Mouse (Mus musculus): ENCODE results near the gene Akap1. TPM values are rescaled to one million over a fixed set of nuclear protein-coding genes. Genes with fewer than 3 reads are reported as not detected.

Gene Akap1
- polyA plus RNA-seq, 1 experiment from 2014 or later, result 16.0 TPM

- H3K4me3 ChIP-seq, result no peak overlapping the region
- no peak overlapping the region for H3K9ac ChIP-seq
- H3K27ac ChIP-seq, result no peak overlapping the region
- H3K4me2 ChIP-seq, result no peak overlapping the region
- no peaks in the 10 kb centered on the region for H3K9me3 ChIP-seq
- WGBS, result 75% methylated on average over 8 of the region's 8 CpGs
- no peak for ATAC-seq (ENCODE audit: insufficient number of reproducible peaks, insufficient read depth, low FRiP score, low TSS enrichment, low read depth)
- H3K36me3 ChIP-seq, result peaks cover 54% of the 10 kb centered on the region
- H3K4me1 ChIP-seq, result 0 out of 2 replicates have a peak, but pooled peaks cover 2% of the 10 kb centered on the region
- no peaks in the 10 kb centered on the region for H3K27me3 ChIP-seq
These were observed 24.1 kb downstream of the Akap1 start for GRCm38 (mm10) chr11:88840292-88840691.

- Histone ChIP-seq H3K27me3 (no peaks in the 10 kb centered on the region), H3K9me3 (no peaks in the 10 kb centered on the region), H3K9ac (no peak overlapping the region), H3K4me3 (no peak overlapping the region), H3K27ac (no peak overlapping the region), H3K4me2 (no peak overlapping the region), H3K4me1 (0 out of 2 replicates have a peak, but pooled peaks cover 2% of the 10 kb centered on the region), H3K36me3 (peaks cover 54% of the 10 kb centered on the region)
- 83% methylated on average over 6 of the region's 6 CpGs for WGBS
- no peak for ATAC-seq (ENCODE audit: insufficient number of reproducible peaks, insufficient read depth, low FRiP score, low TSS enrichment, low read depth)
These were observed 25.0 kb downstream of the Akap1 start for GRCm38 (mm10) chr11:88839379-88839778.

- no peak for ATAC-seq (ENCODE audit: insufficient number of reproducible peaks, insufficient read depth, low FRiP score, low TSS enrichment, low read depth)
- 80% methylated on average over 13 of the region's 13 CpGs for WGBS
- Histone ChIP-seq H3K4me1 (0 out of 2 replicates have a peak, but pooled peaks cover 2% of the 10 kb centered on the region), H3K9me3 (no peaks in the 10 kb centered on the region), H3K36me3 (peaks cover 54% of the 10 kb centered on the region), H3K4me3 (no peak overlapping the region), H3K27ac (no peak overlapping the region), H3K4me2 (no peak overlapping the region), H3K27me3 (no peaks in the 10 kb centered on the region), H3K9ac (no peak overlapping the region)
These were observed 25.8 kb downstream of the Akap1 start for GRCm38 (mm10) chr11:88838630-88839029.

GRCm38 (mm10) chr11:88834606-88835005, 29.8 kb downstream of the Akap1 start:
- H3K4me3 ChIP-seq, result no peak overlapping the region
- ATAC-seq (ENCODE audit: insufficient number of reproducible peaks, insufficient read depth, low FRiP score, low TSS enrichment, low read depth), result no peak
- H3K27me3 ChIP-seq, result no peaks in the 10 kb centered on the region
- H3K9ac ChIP-seq, result no peak overlapping the region
- no peak overlapping the region for H3K27ac ChIP-seq
- WGBS, result 92% methylated on average over 11 of the region's 11 CpGs
- H3K36me3 ChIP-seq, result peaks cover 77% of the 10 kb centered on the region
- H3K9me3 ChIP-seq, result no peaks in the 10 kb centered on the region
- H3K4me1 ChIP-seq, result no peaks in the 10 kb centered on the region
- no peak overlapping the region for H3K4me2 ChIP-seq

GRCm38 (mm10) chr11:88834134-88834533, 30.3 kb downstream of the Akap1 start:
- H3K27me3 ChIP-seq, result no peaks in the 10 kb centered on the region
- no peaks in the 10 kb centered on the region for H3K4me1 ChIP-seq
- peaks cover 76% of the 10 kb centered on the region for H3K36me3 ChIP-seq
- no peak overlapping the region for H3K4me2 ChIP-seq
- no peak overlapping the region for H3K9ac ChIP-seq
- no peak overlapping the region for H3K27ac ChIP-seq
- no peaks in the 10 kb centered on the region for H3K9me3 ChIP-seq
- no peak overlapping the region for H3K4me3 ChIP-seq
- no peak for ATAC-seq (ENCODE audit: insufficient number of reproducible peaks, insufficient read depth, low FRiP score, low TSS enrichment, low read depth)
- 88% methylated on average over 14 of the region's 14 CpGs for WGBS

GRCm38 (mm10) chr11:88833099-88833498, 31.3 kb downstream of the Akap1 start:
- peak; percentile 45; the same call in 1 of the 2 replicates for ATAC-seq (ENCODE audit: insufficient number of reproducible peaks, insufficient read depth, low FRiP score, low TSS enrichment, low read depth)
- Histone ChIP-seq H3K9me3 (no peaks in the 10 kb centered on the region), H3K4me1 (no peaks in the 10 kb centered on the region), H3K4me3 (no peak overlapping the region), H3K9ac (no peak overlapping the region), H3K27ac (no peak overlapping the region), H3K36me3 (peaks cover 70% of the 10 kb centered on the region), H3K4me2 (no peak overlapping the region), H3K27me3 (no peaks in the 10 kb centered on the region)
- WGBS, result 74% methylated on average over 4 of the region's 4 CpGs

- peaks cover 52% of the 10 kb centered on the region for H3K36me3 ChIP-seq
These were observed 34.1 kb downstream of the Akap1 start for GRCm38 (mm10) chr11:88830257-88830804.

GRCm38 (mm10) chr11:88828528-88828927, 35.9 kb downstream of the Akap1 start:
- Histone ChIP-seq H3K27ac (no peak overlapping the region), H3K4me2 (no peak overlapping the region), H3K36me3 (peaks cover 34% of the 10 kb centered on the region), H3K27me3 (no peaks in the 10 kb centered on the region), H3K4me1 (no peaks in the 10 kb centered on the region), H3K9ac (no peak overlapping the region), H3K9me3 (no peaks in the 10 kb centered on the region), H3K4me3 (no peak overlapping the region)
- ATAC-seq (ENCODE audit: insufficient number of reproducible peaks, insufficient read depth, low FRiP score, low TSS enrichment, low read depth), result no peak

More at GRCm38 (mm10) chr11:88830257-88830804, 34.1 kb downstream of the Akap1 start:
- Histone ChIP-seq H3K4me1 (no peaks in the 10 kb centered on the region), H3K9me3 (no peaks in the 10 kb centered on the region), H3K27me3 (no peaks in the 10 kb centered on the region), H3K9ac (no peak overlapping the region), H3K27ac (no peak overlapping the region), H3K4me2 (no peak overlapping the region), H3K4me3 (no peak overlapping the region)
- 84% methylated on average over 2 of the region's 2 CpGs for WGBS
- ATAC-seq (ENCODE audit: insufficient number of reproducible peaks, insufficient read depth, low FRiP score, low TSS enrichment, low read depth), result no peak

- Histone ChIP-seq H3K36me3 (peaks cover 12% of the 10 kb centered on the region; the same call in 1 of the 2 replicates), H3K4me2 (no peak overlapping the region), H3K27ac (no peak overlapping the region), H3K27me3 (peaks cover 17% of the 10 kb centered on the region), H3K9me3 (no peaks in the 10 kb centered on the region), H3K4me1 (peaks cover 9% of the 10 kb centered on the region), H3K4me3 (no peak overlapping the region), H3K9ac (no peak overlapping the region)
- WGBS, result 39% methylated on average over 7 of the region's 7 CpGs
- no peak for ATAC-seq (ENCODE audit: insufficient number of reproducible peaks, insufficient read depth, low FRiP score, low TSS enrichment, low read depth)
These were observed 38.5 kb downstream of the Akap1 start for GRCm38 (mm10) chr11:88825909-88826308.

GRCm38 (mm10) chr11:88822991-88823390, 41.4 kb downstream of the Akap1 start:
- no peak overlapping the region for H3K9ac ChIP-seq
- 3% methylated on average over 7 of the region's 7 CpGs for WGBS
- no peak for ATAC-seq (ENCODE audit: insufficient number of reproducible peaks, insufficient read depth, low FRiP score, low TSS enrichment, low read depth)
- peaks cover 18% of the 10 kb centered on the region for H3K4me1 ChIP-seq
- H3K27ac ChIP-seq, result no peak overlapping the region; the same call in 1 of the 2 replicates
- peak overlapping the region; percentile 27 for H3K4me3 ChIP-seq
- H3K27me3 ChIP-seq, result peaks cover 23% of the 10 kb centered on the region
- no peaks in the 10 kb centered on the region for H3K36me3 ChIP-seq
- H3K4me2 ChIP-seq, result peak overlapping the region; percentile 54
- no peaks in the 10 kb centered on the region for H3K9me3 ChIP-seq

GRCm38 (mm10) chr11:88822526-88822925, 41.9 kb downstream of the Akap1 start:
- H3K4me3 ChIP-seq, result peak overlapping the region; percentile 27
- ATAC-seq (ENCODE audit: insufficient number of reproducible peaks, insufficient read depth, low FRiP score, low TSS enrichment, low read depth), result no peak
- no peak overlapping the region for H3K9ac ChIP-seq
- no peak overlapping the region for H3K27ac ChIP-seq
- peaks cover 18% of the 10 kb centered on the region for H3K4me1 ChIP-seq
- 12% methylated on average over 5 of the region's 5 CpGs for WGBS
- H3K4me2 ChIP-seq, result peak overlapping the region; percentile 54
- no peaks in the 10 kb centered on the region for H3K36me3 ChIP-seq
- H3K27me3 ChIP-seq, result peaks cover 23% of the 10 kb centered on the region
- no peaks in the 10 kb centered on the region for H3K9me3 ChIP-seq

- 6% methylated on average over 24 of the region's 24 CpGs for WGBS
- no peaks in the 10 kb centered on the region for H3K9me3 ChIP-seq
- peaks cover 18% of the 10 kb centered on the region for H3K4me1 ChIP-seq
- H3K9ac ChIP-seq, result 0 out of 2 replicates have a peak overlapping the region, but pooled peaks have one; percentile 36
- H3K4me3 ChIP-seq, result peak overlapping the region; percentile 16; the same call in 1 of the 2 replicates
- H3K36me3 ChIP-seq, result no peaks in the 10 kb centered on the region
- H3K27me3 ChIP-seq, result peaks cover 23% of the 10 kb centered on the region
- no peak for ATAC-seq (ENCODE audit: insufficient number of reproducible peaks, insufficient read depth, low FRiP score, low TSS enrichment, low read depth)
- H3K4me2 ChIP-seq, result peak overlapping the region; percentile 45
- H3K27ac ChIP-seq, result no peak overlapping the region
These were observed 43.4 kb downstream of the Akap1 start for GRCm38 (mm10) chr11:88820742-88821576.
